In the genomic region with DNA sequence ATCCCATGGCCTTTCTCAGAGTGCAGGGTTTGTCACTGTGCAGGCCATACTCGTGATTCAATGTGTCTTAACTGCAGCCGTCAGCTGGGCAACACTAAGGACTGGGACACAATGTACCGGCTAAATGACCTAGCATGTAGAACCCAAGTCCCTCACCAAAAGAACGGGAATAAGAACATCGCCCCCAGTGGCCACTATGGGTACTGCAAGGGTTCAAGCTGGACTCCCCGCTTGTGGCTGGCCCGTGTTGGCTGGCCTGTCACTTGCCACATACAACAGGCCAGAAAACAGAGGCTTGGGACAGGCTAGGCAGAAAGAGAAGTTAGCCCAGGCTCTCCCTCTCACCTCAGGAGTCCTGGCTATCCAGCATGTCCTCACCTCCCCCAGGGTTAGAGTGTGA, we compare ENCODE assay signal across 8 mouse cellular contexts.
DNase-seq lines count a peak whose midpoint lies in the region; ATAC-seq lines count a peak whose summit lies in the region.

No protein-coding gene starts in this region.

- H3K4me3 ChIP-seq in intestine, embryonic 14.5 days (ENCODE audit: low read depth, low read length) = no peak overlapping the region
- no peak overlapping the region for H3K4me3 ChIP-seq in intestine, embryonic 15.5 days (replicated peaks)
- H3K4me3 ChIP-seq in liver, embryonic 11.5 days (ENCODE audit: low read depth, low read length) = no peak overlapping the region
- no peak overlapping the region for H3K4me3 ChIP-seq in midbrain, embryonic 16.5 days (ENCODE audit: low read depth, low read length)

- H3K36me3 ChIP-seq in intestine, embryonic 14.5 days (ENCODE audit: control insufficient read depth, insufficient read depth, low read length) = no peaks in the 10 kb centered on the region
- H3K36me3 ChIP-seq in intestine, embryonic 15.5 days = no peaks in the 10 kb centered on the region
- no peaks in the 10 kb centered on the region for H3K36me3 ChIP-seq in liver, embryonic 11.5 days (ENCODE audit: control insufficient read depth, insufficient read depth, low read length)
- H3K36me3 ChIP-seq in splenic B cell, adult 2 months (ENCODE audit: control insufficient read depth, insufficient read depth, low read length, poor library complexity, severe bottlenecking) = no peaks in the 10 kb centered on the region
- no peaks in the 10 kb centered on the region for H3K36me3 ChIP-seq in midbrain, embryonic 16.5 days (ENCODE audit: control insufficient read depth, insufficient read depth, low read length)

- peak; percentile 83 for DNase-seq in intestine, embryonic 14.5 days (ENCODE audit: low spot score)
- peak; percentile 59 to 61 for DNase-seq in B cell, adult 2 months
- peak; percentile 84 for DNase-seq in ZHBTc4 (ENCODE audit: low read depth, low spot score)
- peak; percentile 80 for DNase-seq in cerebellum, postnatal 36 days
- DNase-seq in liver, embryonic 11.5 days (ENCODE audit: low spot score) = peak; percentile 54
- DNase-seq in splenic B cell, adult 2 months (ENCODE audit: low read depth, low spot score) = peak; percentile 45

- H3K27me3 ChIP-seq in intestine, embryonic 14.5 days (replicated peaks; ENCODE audit: control insufficient read depth, insufficient read depth, low read length) = peaks cover 17% of the 10 kb centered on the region
- peaks cover 19% of the 10 kb centered on the region for H3K27me3 ChIP-seq in intestine, embryonic 15.5 days (replicated peaks)
- peaks cover 25% of the 10 kb centered on the region for H3K27me3 ChIP-seq in liver, embryonic 11.5 days (replicated peaks; ENCODE audit: control insufficient read depth, insufficient read depth, low read length)
- no peaks in the 10 kb centered on the region; the same call in 1 of the 2 replicates for H3K27me3 ChIP-seq in splenic B cell, adult 2 months (ENCODE audit: control insufficient read depth, insufficient read depth, low read length, poor library complexity, severe bottlenecking)
- no peaks in the 10 kb centered on the region; the same call in 1 of the 2 replicates for H3K27me3 ChIP-seq in midbrain, embryonic 16.5 days (ENCODE audit: control insufficient read depth, insufficient read depth, low read depth, low read length)

- no peaks in the 10 kb centered on the region for H3K9me3 ChIP-seq in intestine, embryonic 14.5 days (ENCODE audit: control insufficient read depth, low read length)
- H3K9me3 ChIP-seq in intestine, embryonic 15.5 days = no peaks in the 10 kb centered on the region
- no peaks in the 10 kb centered on the region for H3K9me3 ChIP-seq in liver, embryonic 11.5 days (ENCODE audit: control insufficient read depth, low read length)
- no peaks in the 10 kb centered on the region for H3K9me3 ChIP-seq in midbrain, embryonic 16.5 days (replicated peaks; ENCODE audit: control insufficient read depth, low read length, poor library complexity, severe bottlenecking)

- no peak for ATAC-seq in intestine, embryonic 14.5 days (replicated peaks; ENCODE audit: low FRiP score, low TSS enrichment, low read depth)
- no peak for ATAC-seq in intestine, embryonic 15.5 days
- ATAC-seq in liver, embryonic 11.5 days (replicated peaks; ENCODE audit: low FRiP score) = no peak
- no peak for ATAC-seq in midbrain, embryonic 16.5 days

- no peak overlapping the region for H3K4me2 ChIP-seq in intestine, embryonic 14.5 days (ENCODE audit: low read length)
- no peak overlapping the region for H3K4me2 ChIP-seq in intestine, embryonic 15.5 days (replicated peaks)
- H3K4me2 ChIP-seq in liver, embryonic 11.5 days = no peak overlapping the region
- H3K4me2 ChIP-seq in midbrain, embryonic 16.5 days (ENCODE audit: low read length) = no peak overlapping the region

- no peak overlapping the region for H3K27ac ChIP-seq in intestine, embryonic 14.5 days (ENCODE audit: low read depth)
- H3K27ac ChIP-seq in intestine, embryonic 15.5 days = no peak overlapping the region
- no peak overlapping the region for H3K27ac ChIP-seq in liver, embryonic 11.5 days (ENCODE audit: low read depth, low read length)
- no peak overlapping the region for H3K27ac ChIP-seq in midbrain, embryonic 16.5 days (ENCODE audit: low read length)

- H3K4me1 ChIP-seq in intestine, embryonic 14.5 days (replicated peaks; ENCODE audit: control insufficient read depth, insufficient read depth, low read length) = peaks cover 7% of the 10 kb centered on the region
- H3K4me1 ChIP-seq in intestine, embryonic 15.5 days (replicated peaks) = peaks cover 8% of the 10 kb centered on the region; the same call in 1 of the 2 replicates
- 0 out of 2 replicates have a peak, but pooled peaks cover 2% of the 10 kb centered on the region for H3K4me1 ChIP-seq in liver, embryonic 11.5 days (replicated peaks; ENCODE audit: control insufficient read depth, insufficient read depth, low read length)
- H3K4me1 ChIP-seq in midbrain, embryonic 16.5 days (ENCODE audit: control insufficient read depth, insufficient read depth, low read length) = peaks cover 23% of the 10 kb centered on the region

- H3K9ac ChIP-seq in intestine, embryonic 14.5 days (ENCODE audit: low read length) = no peak overlapping the region
- no peak overlapping the region for H3K9ac ChIP-seq in intestine, embryonic 15.5 days
- no peak overlapping the region for H3K9ac ChIP-seq in liver, embryonic 11.5 days (ENCODE audit: low read depth, low read length)
- H3K9ac ChIP-seq in midbrain, embryonic 16.5 days (ENCODE audit: low read depth, low read length) = no peak overlapping the region

- WGBS in intestine, embryonic 14.5 days = 42% methylated on average over 7 of the region's 7 CpGs
- 38% methylated on average over 7 of the region's 7 CpGs for WGBS in intestine, embryonic 15.5 days
- 27% methylated on average over 7 of the region's 7 CpGs for WGBS in liver, embryonic 11.5 days
- WGBS in midbrain, embryonic 16.5 days = 38% methylated on average over 7 of the region's 7 CpGs
